Mouse (Mus musculus): Measurements from ENCODE around the gene Ppp1r16b. TPM values are rescaled to one million over a fixed set of nuclear protein-coding genes. Genes with fewer than 3 reads are reported as not detected.

Gene Ppp1r16b
- polyA plus RNA-seq, 1 experiment from 2014 or later: 4.1 TPM

- no peak for ATAC-seq
- H3K27me3 ChIP-seq (replicated peaks): no peaks in the 10 kb centered on the region
- no peak overlapping the region for H3K27ac ChIP-seq
- H3K36me3 ChIP-seq: no peaks in the 10 kb centered on the region
- 87% methylated on average over 17 of the region's 17 CpGs for WGBS
- no peaks in the 10 kb centered on the region for H3K9me3 ChIP-seq
- H3K4me2 ChIP-seq (replicated peaks): no peak overlapping the region
- no peaks in the 10 kb centered on the region for H3K4me1 ChIP-seq (replicated peaks)
- H3K4me3 ChIP-seq (replicated peaks): no peak overlapping the region
- no peak overlapping the region for H3K9ac ChIP-seq
Observed at GRCm38 (mm10) chr2:158700535-158701256, 35.5 kb downstream of the Ppp1r16b start.

GRCm38 (mm10) chr2:158701505-158701904, 36.3 kb downstream of the Ppp1r16b start:
- WGBS: 91% methylated on average over 9 of the region's 9 CpGs
- Histone ChIP-seq H3K9ac (no peak overlapping the region), H3K36me3 (no peaks in the 10 kb centered on the region), H3K4me3 (replicated peaks) (no peak overlapping the region), H3K4me2 (replicated peaks) (no peak overlapping the region), H3K27ac (no peak overlapping the region), H3K27me3 (replicated peaks) (no peaks in the 10 kb centered on the region), H3K4me1 (replicated peaks) (no peaks in the 10 kb centered on the region), H3K9me3 (no peaks in the 10 kb centered on the region)
- ATAC-seq: no peak

GRCm38 (mm10) chr2:158702176-158702575, 37.0 kb downstream of the Ppp1r16b start:
- H3K4me3 ChIP-seq (replicated peaks): no peak overlapping the region
- H3K9ac ChIP-seq: no peak overlapping the region
- H3K4me1 ChIP-seq (replicated peaks): no peaks in the 10 kb centered on the region
- ATAC-seq: no peak
- H3K27me3 ChIP-seq (replicated peaks): no peaks in the 10 kb centered on the region
- H3K27ac ChIP-seq: no peak overlapping the region
- H3K4me2 ChIP-seq (replicated peaks): no peak overlapping the region
- H3K36me3 ChIP-seq: no peaks in the 10 kb centered on the region
- 68% methylated on average over 5 of the region's 5 CpGs for WGBS
- H3K9me3 ChIP-seq: no peaks in the 10 kb centered on the region

- no peak for ATAC-seq
- WGBS: 67% methylated on average over 3 of the region's 3 CpGs
- no peaks in the 10 kb centered on the region for H3K27me3 ChIP-seq (replicated peaks)
Observed at GRCm38 (mm10) chr2:158704720-158705119, 39.5 kb downstream of the Ppp1r16b start.

GRCm38 (mm10) chr2:158705529-158705928, 40.3 kb downstream of the Ppp1r16b start:
- 80% methylated on average over 6 of the region's 6 CpGs for WGBS

More at GRCm38 (mm10) chr2:158704720-158705119, 39.5 kb downstream of the Ppp1r16b start:
- H3K4me2 ChIP-seq (replicated peaks): no peak overlapping the region
- no peaks in the 10 kb centered on the region for H3K4me1 ChIP-seq (replicated peaks)
- no peak overlapping the region for H3K27ac ChIP-seq
- H3K9ac ChIP-seq: no peak overlapping the region
- H3K36me3 ChIP-seq: no peaks in the 10 kb centered on the region
- H3K4me3 ChIP-seq (replicated peaks): no peak overlapping the region
- H3K9me3 ChIP-seq: no peaks in the 10 kb centered on the region

GRCm38 (mm10) chr2:158706704-158707408, 41.7 kb downstream of the Ppp1r16b start:
- WGBS: 82% methylated on average over 10 of the region's 10 CpGs
- no peaks in the 10 kb centered on the region for H3K4me1 ChIP-seq (replicated peaks)
- H3K27me3 ChIP-seq (replicated peaks): no peaks in the 10 kb centered on the region

More at GRCm38 (mm10) chr2:158705529-158705928, 40.3 kb downstream of the Ppp1r16b start:
- no peaks in the 10 kb centered on the region for H3K27me3 ChIP-seq (replicated peaks)
- H3K9ac ChIP-seq: no peak overlapping the region
- H3K36me3 ChIP-seq: no peaks in the 10 kb centered on the region
- ATAC-seq: no peak
- no peak overlapping the region for H3K27ac ChIP-seq
- H3K4me2 ChIP-seq (replicated peaks): no peak overlapping the region
- H3K4me3 ChIP-seq (replicated peaks): no peak overlapping the region
- H3K9me3 ChIP-seq: no peaks in the 10 kb centered on the region
- no peaks in the 10 kb centered on the region for H3K4me1 ChIP-seq (replicated peaks)

GRCm38 (mm10) chr2:158708121-158708520, 42.9 kb downstream of the Ppp1r16b start:
- Histone ChIP-seq H3K4me1 (replicated peaks) (no peaks in the 10 kb centered on the region), H3K4me2 (replicated peaks) (no peak overlapping the region), H3K9me3 (no peaks in the 10 kb centered on the region), H3K36me3 (no peaks in the 10 kb centered on the region), H3K9ac (no peak overlapping the region), H3K27me3 (replicated peaks) (no peaks in the 10 kb centered on the region), H3K27ac (no peak overlapping the region), H3K4me3 (replicated peaks) (no peak overlapping the region)
- ATAC-seq: no peak
- 74% methylated on average over 12 of the region's 12 CpGs for WGBS

More at GRCm38 (mm10) chr2:158706704-158707408, 41.7 kb downstream of the Ppp1r16b start:
- H3K4me3 ChIP-seq (replicated peaks): no peak overlapping the region
- H3K9ac ChIP-seq: no peak overlapping the region
- H3K36me3 ChIP-seq: no peaks in the 10 kb centered on the region
- no peaks in the 10 kb centered on the region for H3K9me3 ChIP-seq
- H3K27ac ChIP-seq: no peak overlapping the region
- no peak overlapping the region for H3K4me2 ChIP-seq (replicated peaks)
- no peak for ATAC-seq

- Histone ChIP-seq H3K4me1 (replicated peaks) (peaks cover 4% of the 10 kb centered on the region; the same call in 1 of the 2 replicates), H3K27me3 (replicated peaks) (no peaks in the 10 kb centered on the region), H3K4me2 (replicated peaks) (no peak overlapping the region), H3K27ac (no peak overlapping the region), H3K4me3 (replicated peaks) (no peak overlapping the region), H3K9me3 (no peaks in the 10 kb centered on the region), H3K36me3 (no peaks in the 10 kb centered on the region), H3K9ac (no peak overlapping the region)
- 47% methylated on average over 12 of the region's 12 CpGs for WGBS
- ATAC-seq: no peak
Observed at GRCm38 (mm10) chr2:158711929-158712751, 46.9 kb downstream of the Ppp1r16b start.

GRCm38 (mm10) chr2:158714826-158715225, 49.6 kb downstream of the Ppp1r16b start:
- H3K4me2 ChIP-seq (replicated peaks): no peak overlapping the region
- no peak overlapping the region for H3K27ac ChIP-seq
- H3K36me3 ChIP-seq: no peaks in the 10 kb centered on the region
- no peaks in the 10 kb centered on the region for H3K9me3 ChIP-seq
- H3K9ac ChIP-seq: no peak overlapping the region
- H3K4me3 ChIP-seq (replicated peaks): no peak overlapping the region
- H3K27me3 ChIP-seq (replicated peaks): no peaks in the 10 kb centered on the region
- 70% methylated on average over 6 of the region's 6 CpGs for WGBS
- H3K4me1 ChIP-seq (replicated peaks): peaks cover 4% of the 10 kb centered on the region; the same call in 1 of the 2 replicates
- ATAC-seq: no peak

- WGBS: 31% methylated on average over 5 of the region's 5 CpGs
- H3K9ac ChIP-seq: no peak overlapping the region
- no peaks in the 10 kb centered on the region for H3K9me3 ChIP-seq
- ATAC-seq: peak; percentile 41; the same call in 1 of the 2 replicates
- H3K4me2 ChIP-seq (replicated peaks): no peak overlapping the region
- peaks cover 4% of the 10 kb centered on the region; the same call in 1 of the 2 replicates for H3K4me1 ChIP-seq (replicated peaks)
- H3K4me3 ChIP-seq (replicated peaks): no peak overlapping the region
- H3K36me3 ChIP-seq: no peaks in the 10 kb centered on the region
- no peaks in the 10 kb centered on the region for H3K27me3 ChIP-seq (replicated peaks)
- no peak overlapping the region for H3K27ac ChIP-seq
Observed at GRCm38 (mm10) chr2:158716066-158716465, 50.9 kb downstream of the Ppp1r16b start.

GRCm38 (mm10) chr2:158717551-158718418, 52.6 kb downstream of the Ppp1r16b start:
- H3K4me3 ChIP-seq (replicated peaks): no peak overlapping the region
- no peak overlapping the region for H3K4me2 ChIP-seq (replicated peaks)
- H3K36me3 ChIP-seq: no peaks in the 10 kb centered on the region
- H3K4me1 ChIP-seq (replicated peaks): peaks cover 5% of the 10 kb centered on the region; the same call in 1 of the 2 replicates
- no peak for ATAC-seq
- no peaks in the 10 kb centered on the region; the same call in 1 of the 2 replicates for H3K27me3 ChIP-seq (replicated peaks)
- WGBS: 75% methylated on average over 5 of the region's 5 CpGs
- no peaks in the 10 kb centered on the region for H3K9me3 ChIP-seq
- no peak overlapping the region for H3K9ac ChIP-seq
- H3K27ac ChIP-seq: no peak overlapping the region
